Mouse (Mus musculus) gastrocnemius, postnatal 25 days (tissue): ENCODE data around the gene Bzw1. TPM values are rescaled to one million over a fixed set of nuclear protein-coding genes. Genes with fewer than 3 reads are reported as not detected.

Experiments
- total RNA-seq, 2 experiments: library from RNA; stranded (reverse); gene quantifications; 1 replicate in 1 of 2; 2 replicates in 1 of 2; pipeline ENCODE4 v1.2.3; 2021

The Bzw1 gene
- total RNA-seq, 2 experiments from 2014 or later: 43.5 to 49.1 TPM

Other genes starting within 250 kb of the Bzw1 start
- gene Aox4, start 182.5 kb upstream of the Bzw1 start, total RNA-seq: not detected
- gene Aox2, start 114.6 kb upstream of the Bzw1 start, total RNA-seq: not detected
- 10 to 100 TPM; 30.4 to 33.5 TPM for gene Clk1, start 31.2 kb downstream of the Bzw1 start, total RNA-seq
- gene Nif3l1, start 52.3 kb downstream of the Bzw1 start, total RNA-seq: 1 to 10 TPM; 6.8 to 8.5 TPM
- gene Ppil3, start 52.6 kb downstream of the Bzw1 start, total RNA-seq: 10 to 100 TPM; 17.2 to 17.8 TPM
- 10 to 100 TPM; 10.1 to 11.4 TPM for gene Orc2, start 112.2 kb downstream of the Bzw1 start, total RNA-seq
- gene Fam126b, start 193.4 kb downstream of the Bzw1 start, total RNA-seq: 10 to 100 TPM; 11.2 to 11.3 TPM
- 100 to 1,000 TPM; 162 to 175 TPM for gene Ndufb3, start 193.5 kb downstream of the Bzw1 start, total RNA-seq